Mouse (Mus musculus) activated CD4-positive, CD25-positive, alpha-beta regulatory T cell, adult 4 months (primary cell): ENCODE data around the gene Pyy. TPM values are rescaled to one million over a fixed set of nuclear protein-coding genes. Genes with fewer than 3 reads are reported as not detected.

Experiments used
- ATAC-seq: one replicate; pipeline ENCODE4 v1.8.0; 2017
- polyA plus RNA-seq, 2 experiments: library from polyadenylated mRNA; unstranded; fragments of 100-300 nt; shearing (Covaris generic); gene quantifications; one replicate each; pipeline ENCODE4 v1.2.1; 2017

Pyy gene
- polyA plus RNA-seq, 2 experiments from 2014 or later, result not detected

DNA sequence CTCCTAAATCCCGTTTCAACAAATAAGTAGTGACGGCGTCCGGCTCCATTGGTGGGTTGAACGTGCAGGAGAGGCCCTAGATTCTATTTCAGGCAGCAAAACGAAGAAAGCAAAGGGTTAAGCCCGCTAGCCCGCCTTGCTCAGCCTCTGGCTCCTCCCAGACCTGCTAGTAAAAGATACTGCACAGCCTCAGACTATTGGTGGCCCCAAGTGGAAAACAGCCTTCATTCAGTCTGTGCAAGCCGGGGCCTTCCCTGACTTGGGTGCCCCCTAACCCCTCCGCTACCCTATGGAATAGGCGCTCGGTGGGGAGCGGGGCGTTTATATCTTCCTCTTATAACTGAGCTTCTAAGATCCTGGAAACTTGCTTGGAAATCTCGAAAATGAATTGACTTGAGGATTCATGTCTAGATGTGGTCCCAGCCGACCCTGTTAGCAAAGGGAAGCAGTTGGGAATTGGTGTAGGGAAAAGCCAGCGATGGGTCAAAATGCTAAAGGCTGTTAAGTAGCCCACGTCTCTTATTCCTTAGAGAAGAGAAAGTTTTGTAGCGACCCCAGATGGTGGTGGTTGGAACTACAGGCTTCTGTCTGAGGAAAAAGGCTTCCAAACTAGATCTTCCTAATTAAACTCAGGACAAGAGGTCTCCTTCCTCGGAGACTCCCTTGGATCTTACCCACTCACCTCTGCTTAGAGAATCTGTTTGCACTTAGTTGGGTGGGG is 18.4 kb downstream of the Pyy start:
- peak; percentile 50 for ATAC-seq

DNA sequence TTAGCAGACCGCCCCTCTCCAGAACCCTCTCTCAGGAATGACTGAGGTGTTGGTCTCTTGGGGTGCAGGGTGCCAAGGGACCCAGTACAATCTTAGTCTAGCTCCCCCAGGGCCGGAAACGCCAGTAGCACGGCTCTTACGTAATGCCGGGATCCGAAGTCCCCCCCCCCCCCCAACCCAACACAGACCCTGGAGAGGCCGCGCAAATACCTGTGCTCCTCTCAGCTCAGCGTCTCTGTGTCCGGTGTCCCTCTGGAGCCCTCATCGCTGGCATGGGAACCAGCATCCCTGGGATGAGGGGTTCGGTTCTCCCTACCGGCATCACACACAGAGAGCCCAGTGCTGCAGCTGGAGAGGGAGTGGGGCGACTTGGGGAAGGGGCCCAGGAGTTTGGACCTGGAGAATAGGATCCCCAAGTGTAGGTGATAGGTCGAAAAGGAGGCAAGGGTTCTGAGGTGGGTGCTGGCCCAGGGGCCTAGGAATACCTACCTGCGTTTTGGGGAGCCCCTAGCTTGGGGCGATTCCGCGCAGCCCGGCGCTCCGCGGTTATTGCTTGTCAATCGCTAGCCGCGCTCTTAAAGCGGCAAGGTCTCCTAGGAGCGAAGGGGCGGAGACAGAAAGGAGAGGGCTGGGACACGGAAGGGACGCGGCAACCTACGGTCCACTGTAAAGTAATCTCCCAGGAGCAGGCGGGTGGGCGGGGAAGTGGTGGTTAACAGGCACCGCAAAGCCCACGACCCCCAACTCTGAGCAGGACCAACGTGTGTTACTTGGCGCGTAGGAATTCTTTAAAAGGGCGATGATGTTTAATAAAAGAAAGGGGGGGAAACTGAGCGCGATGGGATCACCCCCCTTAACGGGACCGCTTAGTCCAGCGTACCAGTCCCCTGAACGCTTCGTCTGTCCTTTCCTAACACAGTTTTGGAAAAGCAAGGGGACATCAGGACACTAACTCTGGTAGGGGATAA is 19.4 kb downstream of the Pyy start, which contains the start of gene Mpp2:
Gene Mpp2, minus strand, starts transcription at position 585 of the 968 bp plus-strand sequence.
- peak; percentile 24 for ATAC-seq

DNA sequence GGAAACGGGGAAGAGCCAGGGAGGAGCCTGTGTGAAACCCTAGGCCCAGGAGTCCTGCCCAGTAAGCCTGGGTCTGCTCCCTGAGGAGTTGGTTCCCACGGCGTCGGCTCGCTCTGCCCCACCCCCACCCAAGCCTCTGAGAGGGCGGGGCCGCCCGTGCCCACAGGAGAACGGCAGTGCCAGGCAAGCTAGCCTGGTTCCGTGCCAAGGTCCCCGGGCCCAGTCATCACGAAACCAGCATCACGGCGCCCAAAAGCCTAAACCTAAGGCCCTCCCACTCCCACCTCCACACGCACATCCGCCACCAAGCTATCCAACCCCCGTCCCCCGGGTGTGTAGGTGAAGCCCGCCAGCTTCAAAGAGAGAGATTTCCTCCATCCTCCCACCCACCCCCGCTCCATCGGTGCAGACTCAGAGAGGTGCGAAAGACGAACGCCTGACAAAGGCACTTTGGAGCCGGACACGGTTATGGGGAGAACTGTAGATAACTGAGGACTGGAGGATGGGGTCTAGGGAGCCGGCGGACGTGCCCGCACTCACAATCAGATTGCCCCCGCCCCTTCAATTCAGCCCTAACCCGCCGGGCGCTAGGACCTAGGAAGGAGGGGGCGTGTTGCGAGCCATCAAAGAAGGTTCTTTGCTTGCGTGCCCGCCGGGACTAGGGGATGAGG is 20.4 kb downstream of the Pyy start:
- peak; percentile 83 for ATAC-seq

DNA sequence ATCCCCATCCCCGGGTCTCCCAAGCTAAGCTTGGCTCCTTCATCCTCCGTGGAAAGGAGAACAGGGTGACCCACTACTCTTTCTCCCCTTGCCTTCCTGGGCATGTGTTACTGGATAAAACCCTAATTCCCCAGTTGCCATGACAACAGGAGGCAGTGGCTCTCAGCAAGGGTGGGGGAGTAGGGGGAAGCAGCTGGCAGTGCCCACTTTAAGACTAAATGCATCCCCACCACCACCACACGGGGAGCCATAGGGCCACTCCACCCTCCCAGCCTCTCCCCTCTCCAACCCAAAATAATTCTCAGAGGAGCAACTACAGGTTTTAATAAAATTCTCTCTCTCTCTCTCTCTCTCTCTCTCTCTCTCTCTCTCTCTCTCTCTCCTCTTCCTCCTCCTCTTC is 21.3 kb downstream of the Pyy start:
- ATAC-seq, result no peak

DNA sequence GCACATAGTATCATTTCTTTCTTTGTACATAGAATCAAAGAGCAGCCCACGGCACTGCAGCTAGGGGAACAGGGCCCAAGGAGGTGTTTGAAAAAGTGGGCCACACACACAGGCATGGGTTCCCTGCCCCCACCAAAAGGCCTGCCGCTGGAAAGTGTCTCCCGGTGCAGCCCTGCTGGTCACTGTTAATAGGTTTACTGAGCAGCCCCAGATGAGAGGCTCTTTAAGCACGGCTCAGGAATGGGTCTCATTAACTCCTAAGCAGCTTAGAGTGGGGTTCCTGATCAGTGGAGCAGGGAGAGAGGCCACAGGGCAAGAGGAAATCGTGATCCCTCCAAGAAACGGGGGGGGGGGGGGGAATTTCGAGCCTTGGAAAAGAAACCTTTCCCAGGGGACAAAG is 23.5 kb downstream of the Pyy start:
- no peak for ATAC-seq

DNA sequence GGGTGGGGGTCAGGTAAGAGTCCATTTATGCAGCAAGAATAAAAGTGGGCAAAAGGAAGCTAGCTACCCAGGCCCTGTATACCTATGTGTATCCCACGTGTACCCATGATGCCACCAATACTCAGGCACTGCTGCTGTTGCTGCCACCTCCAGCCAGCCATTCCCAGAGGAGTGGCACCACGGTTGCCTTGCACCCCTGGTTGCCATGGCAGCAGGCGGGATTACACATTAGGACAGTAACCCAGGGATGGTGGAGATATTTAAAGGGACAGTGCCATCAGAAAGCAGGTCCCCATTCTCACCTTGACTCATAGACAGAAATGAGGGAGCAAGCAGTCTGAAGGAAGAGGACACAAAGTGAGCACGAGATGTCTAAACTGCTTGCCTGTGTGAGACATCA is 24.4 kb downstream of the Pyy start:
- no peak for ATAC-seq

DNA sequence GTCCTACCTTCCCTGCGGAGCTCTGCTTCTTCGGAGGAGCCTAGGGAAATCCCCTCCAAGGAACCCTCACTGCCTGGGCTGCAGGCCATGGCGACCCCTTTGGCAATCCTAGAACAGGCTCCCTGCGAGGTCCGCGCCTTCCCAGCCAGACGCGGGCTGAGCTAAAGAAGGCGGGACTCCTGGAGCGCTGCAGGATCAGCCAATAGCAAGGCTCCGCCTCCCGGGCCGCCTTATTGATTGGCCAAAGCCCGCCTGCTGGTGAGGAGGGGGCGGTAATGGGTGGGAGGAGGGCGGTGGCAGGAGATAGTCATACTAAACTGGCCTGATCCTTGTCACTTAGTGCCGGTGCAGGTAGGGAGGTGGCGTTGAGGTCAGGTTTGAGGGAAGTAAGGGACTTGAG is 25.3 kb downstream of the Pyy start:
- ATAC-seq, result no peak

DNA sequence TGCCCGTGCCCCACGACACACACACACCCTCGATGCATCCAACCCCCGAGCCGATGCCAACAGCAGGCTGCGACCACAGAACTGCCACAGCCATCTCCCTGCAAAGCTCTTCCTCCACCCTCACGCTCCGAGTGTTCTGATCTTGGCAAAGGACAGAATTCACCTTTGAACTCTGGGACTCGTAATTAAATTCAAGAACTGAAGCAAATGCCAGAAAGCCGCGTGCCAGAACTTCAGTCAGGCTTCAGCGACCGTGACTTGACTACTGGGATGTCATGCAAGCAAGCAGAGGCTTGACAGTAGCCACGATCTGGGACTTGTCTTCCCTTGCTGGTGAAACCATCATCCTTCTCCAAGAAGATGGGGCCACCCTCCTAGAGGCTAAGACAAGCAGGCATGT is 33.9 kb downstream of the Pyy start:
- no peak for ATAC-seq

DNA sequence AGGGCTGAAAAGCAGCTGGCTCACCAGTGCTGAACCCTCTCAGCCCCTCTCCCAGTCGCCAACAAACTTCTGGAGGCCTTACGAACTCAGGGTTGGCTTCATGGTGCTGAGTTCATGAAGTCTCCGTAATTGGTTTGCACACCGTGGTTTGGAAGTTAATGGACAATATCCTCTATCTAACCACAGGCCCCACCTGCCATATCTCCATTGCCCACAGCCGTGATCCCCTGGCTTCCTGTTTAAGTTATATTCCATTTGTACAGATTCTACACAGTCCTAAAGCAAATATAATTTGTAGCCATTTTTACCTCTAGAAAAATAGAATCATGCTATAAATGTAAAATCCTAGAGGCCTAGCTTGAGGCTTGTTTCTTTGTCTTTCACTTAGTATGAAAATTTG is 34.9 kb downstream of the Pyy start:
- ATAC-seq, result no peak

DNA sequence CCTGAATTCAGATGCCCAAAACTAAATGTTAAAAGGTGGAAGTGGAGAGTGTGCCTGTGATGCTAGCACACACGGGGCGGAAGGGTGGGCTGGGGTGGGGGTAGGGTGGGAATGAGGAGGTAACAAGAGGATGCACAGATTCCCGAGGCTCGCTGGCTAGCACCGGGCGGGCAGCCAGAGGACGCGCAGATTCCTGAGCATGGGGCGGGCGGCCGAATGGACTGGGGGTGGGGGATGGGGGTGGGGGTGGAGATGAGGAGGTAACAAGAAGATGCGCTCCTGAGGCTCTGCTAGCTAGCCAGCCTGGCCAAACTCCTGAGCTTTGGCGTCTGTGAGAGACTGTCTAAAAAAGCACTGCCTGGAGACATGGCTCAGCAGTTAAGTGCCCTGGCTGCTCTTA is 37.2 kb downstream of the Pyy start:
- ATAC-seq, result no peak

DNA sequence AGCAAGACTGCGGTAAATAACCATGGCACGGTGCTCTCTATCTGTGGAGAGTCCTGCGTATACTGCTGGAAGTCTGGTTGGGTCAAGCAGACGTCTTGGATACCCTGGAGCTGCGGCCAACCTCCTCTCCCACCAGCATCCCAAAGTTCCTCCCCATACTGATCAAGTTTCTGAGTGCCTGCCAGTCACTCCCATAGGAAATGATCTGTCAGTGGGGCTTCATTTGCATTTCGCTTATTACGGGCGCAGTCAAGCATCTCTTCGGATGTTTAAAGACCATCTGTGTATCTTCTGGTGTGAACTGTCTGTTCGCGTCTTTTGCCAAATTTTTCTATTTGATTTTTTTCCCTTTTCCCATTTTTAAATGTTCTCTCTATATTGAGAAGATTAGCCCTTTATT is 38.0 kb downstream of the Pyy start:
- no peak for ATAC-seq

DNA sequence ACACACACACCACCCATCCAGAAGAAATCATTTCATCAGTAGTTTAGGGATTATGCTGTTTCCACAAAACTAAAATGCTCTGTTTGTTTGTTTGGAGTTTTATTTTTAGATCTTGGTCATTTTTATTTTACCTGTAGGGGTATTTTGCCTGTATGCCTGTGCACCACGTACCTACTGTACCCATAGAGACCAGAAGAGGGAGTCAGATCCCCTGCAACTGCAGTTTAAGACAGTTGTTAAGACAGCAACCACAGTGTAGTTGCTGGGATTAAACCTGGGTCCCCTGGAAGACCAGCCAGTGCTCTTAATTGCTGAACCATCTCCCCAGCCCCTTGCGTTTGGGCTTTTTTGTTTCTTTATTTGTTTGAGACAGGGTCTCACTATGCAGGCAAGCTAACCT is 38.7 kb downstream of the Pyy start:
- no peak for ATAC-seq

DNA sequence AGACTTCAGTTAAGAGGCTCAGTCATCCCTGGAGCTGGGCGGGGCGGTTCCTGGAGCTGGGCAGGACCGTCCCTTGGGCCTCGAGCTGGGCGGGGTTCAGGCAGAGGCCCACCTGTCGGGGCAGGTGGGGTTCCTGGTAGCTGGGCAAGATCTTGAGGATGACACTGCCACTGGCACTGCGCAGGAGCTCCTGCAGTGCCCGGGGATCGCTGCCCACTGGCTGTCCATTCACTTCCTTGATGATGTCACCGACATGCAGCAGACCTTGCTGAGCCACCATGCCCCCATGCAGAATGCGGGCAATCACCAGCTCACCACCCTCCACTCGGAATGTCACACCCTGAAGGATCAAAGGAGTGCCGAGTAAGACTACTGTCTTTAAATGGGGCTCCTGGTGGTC is 44.6 kb downstream of the Pyy start:
- no peak for ATAC-seq

DNA sequence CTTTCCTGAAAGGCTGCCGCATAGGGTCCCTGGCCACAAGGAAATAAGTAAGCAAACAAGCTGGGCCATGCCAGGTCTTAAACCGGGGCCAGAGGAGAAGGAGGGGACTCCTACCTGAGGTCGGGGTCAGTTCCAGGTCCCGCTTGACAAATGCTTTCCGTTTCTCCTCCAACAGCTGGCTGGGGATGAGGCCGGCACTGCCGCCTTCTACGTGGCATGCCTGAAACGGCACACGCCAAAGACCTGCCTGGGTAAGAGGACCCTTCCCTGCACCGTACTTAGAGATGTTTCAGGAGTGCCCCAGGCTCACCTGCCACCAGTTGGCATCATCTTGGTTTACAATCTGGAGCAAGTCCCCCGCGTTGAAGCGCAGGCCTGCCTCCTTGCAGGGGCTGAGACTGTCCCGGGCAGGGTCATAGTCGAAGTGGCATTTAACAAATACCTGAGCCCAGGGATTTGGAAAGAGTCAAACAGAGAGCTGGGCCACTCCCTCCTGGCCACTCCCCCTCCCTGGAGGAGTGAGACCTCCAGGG is 45.6 kb downstream of the Pyy start:
- ATAC-seq, result no peak

DNA sequence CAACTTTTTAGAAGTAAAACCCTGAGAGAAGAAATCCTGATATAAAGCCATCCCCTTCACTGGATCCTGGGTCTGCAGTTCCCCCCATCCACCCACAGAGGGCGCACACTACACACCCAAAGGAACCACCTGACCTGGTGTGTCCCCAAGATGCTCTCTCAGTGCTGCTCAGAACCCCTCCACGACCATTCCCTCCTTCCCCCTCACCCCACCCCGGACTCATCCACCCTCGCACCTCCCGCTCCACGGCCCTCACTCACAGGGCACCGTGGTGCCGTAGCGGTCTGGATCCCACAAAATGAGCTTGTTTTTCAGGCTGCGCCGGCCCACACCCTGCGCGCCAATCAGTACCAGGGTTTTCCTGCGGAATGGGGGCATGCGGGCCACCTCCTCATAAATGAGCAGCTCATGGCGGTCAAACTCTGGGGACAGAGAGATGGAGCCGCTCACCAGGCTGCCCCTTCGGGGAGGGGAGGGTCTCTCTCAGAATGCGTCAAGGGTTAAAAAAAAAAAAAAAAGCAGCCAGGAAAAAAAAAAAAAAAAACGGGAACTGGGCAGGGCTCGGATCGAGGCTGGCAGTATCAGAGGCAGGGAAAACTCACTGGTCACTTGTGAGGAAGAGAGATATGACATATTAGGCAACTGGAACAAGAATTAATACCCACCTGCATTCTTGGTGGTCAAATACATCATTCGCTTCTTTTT is 46.2 kb downstream of the Pyy start:
- ATAC-seq, result peak; percentile 40

Other genes starting within 250 kb of the Pyy start
- not detected for gene Meox1, start 213.5 kb downstream of the Pyy start, polyA plus RNA-seq
- gene Sost, start 140.8 kb downstream of the Pyy start, polyA plus RNA-seq, result not detected
- not detected for gene Cfap97d1, start 123.6 kb downstream of the Pyy start, polyA plus RNA-seq
- gene Dusp3, start 120.8 kb downstream of the Pyy start, polyA plus RNA-seq, result 1 to 10 TPM; 1.3 to 1.9 TPM
- gene Mpp3, start 79.4 kb downstream of the Pyy start, polyA plus RNA-seq, result under 1 TPM in 1 of 2 experiments, not detected in 1; 0.36 TPM
- under 1 TPM in 1 of 2 experiments, not detected in 1; 0.13 TPM for gene Cd300lg, start 66.3 kb downstream of the Pyy start, polyA plus RNA-seq
- gene Mpp2, start 19.3 kb downstream of the Pyy start, polyA plus RNA-seq, result 1 to 10 TPM; 2.5 to 3.7 TPM
- not detected for gene Ppy, start 6.5 kb downstream of the Pyy start, polyA plus RNA-seq
- not detected for gene Nags, start 37.7 kb upstream of the Pyy start, polyA plus RNA-seq
- 10 to 100 TPM; 13.5 to 15.4 TPM for gene Tmem101, start 48.6 kb upstream of the Pyy start, polyA plus RNA-seq
- gene Lsm12, start 77.5 kb upstream of the Pyy start, polyA plus RNA-seq, result 10 to 100 TPM; 44.8 to 78.5 TPM
- gene G6pc3, start 81.8 kb upstream of the Pyy start, polyA plus RNA-seq, result 10 to 100 TPM; 24.6 to 36.3 TPM
- gene Hdac5, start 122.3 kb upstream of the Pyy start, polyA plus RNA-seq, result 1 to 10 TPM; 6.0 to 9.3 TPM
- 1 to 10 TPM; 2.0 to 3.8 TPM for gene BC030867, start 141.1 kb upstream of the Pyy start, polyA plus RNA-seq
- gene Asb16, start 160.9 kb upstream of the Pyy start, polyA plus RNA-seq, result not detected
- 10 to 100 TPM; 54.5 to 58.3 TPM for gene Tmub2, start 177.1 kb upstream of the Pyy start, polyA plus RNA-seq
- gene Atxn7l3, start 188.8 kb upstream of the Pyy start, polyA plus RNA-seq, result 1 to 10 TPM; 7.5 to 8.3 TPM
- 10 to 100 TPM; 37.4 to 49.6 TPM for gene Ubtf, start 211.9 kb upstream of the Pyy start, polyA plus RNA-seq